Mouse (Mus musculus): ENCODE measurements around the gene Midn. TPM values are rescaled to one million over a fixed set of nuclear protein-coding genes. Genes with fewer than 3 reads are reported as not detected.
"Not testable (repeated sequence)": the region's sequence is repeated elsewhere in the genome, so short reads cannot be mapped to it uniquely, and the experiment has no call there.

Midn gene
- polyA plus RNA-seq, 1 experiment from 2014 or later: 18.6 TPM

DNA sequence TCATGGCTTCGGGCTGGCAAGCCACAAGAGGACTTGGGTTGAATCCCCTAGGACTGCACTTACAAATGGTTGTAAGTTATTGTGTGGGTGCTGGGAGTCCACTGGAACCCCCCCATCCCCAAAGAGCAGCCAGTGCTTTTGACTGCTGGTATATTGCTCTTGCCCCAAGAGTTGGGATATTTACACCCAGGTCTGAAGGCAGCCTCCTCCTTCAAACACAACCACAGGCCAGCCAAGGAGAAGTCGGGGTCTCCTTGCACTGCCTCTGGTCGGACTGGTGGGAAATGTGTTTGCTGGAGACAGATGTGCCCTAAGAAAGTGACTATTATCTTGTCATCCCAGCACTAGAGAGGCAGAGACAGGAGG is 14.2 kb downstream of the Midn start:
- no peak overlapping the region for H3K4me2 ChIP-seq
- no peak for ATAC-seq (ENCODE audit: borderline replicate concordance, extremely low read depth, low FRiP score, low TSS enrichment)
- H3K4me3 ChIP-seq: no peak overlapping the region
- no peaks in the 10 kb centered on the region for H3K9me3 ChIP-seq
- no peak overlapping the region for H3K9ac ChIP-seq
- H3K27ac ChIP-seq: peak overlapping the region; percentile 99
- peaks cover 90% of the 10 kb centered on the region for H3K4me1 ChIP-seq
- WGBS: 59% methylated on average over 3 of the region's 3 CpGs
- no peaks in the 10 kb centered on the region for H3K27me3 ChIP-seq
- H3K36me3 ChIP-seq: peaks cover 5% of the 10 kb centered on the region

DNA sequence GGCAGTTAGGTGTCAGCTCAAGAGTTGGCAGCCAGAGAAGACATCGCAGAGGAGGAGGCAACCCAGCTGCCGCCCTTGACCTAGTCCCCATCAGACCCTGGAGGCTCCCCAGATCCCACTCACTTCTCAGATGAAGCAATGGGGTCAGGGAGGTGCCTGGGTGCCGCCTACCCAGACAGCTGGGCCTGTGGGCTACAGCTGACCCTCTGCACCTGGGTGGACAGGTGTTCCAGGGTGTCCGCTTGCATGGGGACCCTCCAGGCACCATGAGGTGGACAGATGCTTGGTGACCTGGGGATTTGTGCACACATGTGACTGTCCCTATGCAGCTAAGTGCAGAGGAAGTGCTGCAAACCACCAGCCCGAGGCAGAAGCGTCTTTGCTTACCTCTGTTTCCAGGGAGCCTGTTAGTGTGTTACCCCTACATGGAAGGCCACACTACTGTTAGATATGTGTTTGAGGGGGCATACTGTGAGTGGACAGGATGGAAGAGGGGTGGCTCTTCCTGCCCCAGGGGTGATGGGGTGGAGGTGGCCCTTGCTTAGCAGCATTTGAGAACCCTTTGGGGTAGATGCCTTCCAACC is 14.7 kb downstream of the Midn start:
- H3K9ac ChIP-seq: no peak overlapping the region
- no peaks in the 10 kb centered on the region for H3K36me3 ChIP-seq
- no peaks in the 10 kb centered on the region for H3K9me3 ChIP-seq

DNA sequence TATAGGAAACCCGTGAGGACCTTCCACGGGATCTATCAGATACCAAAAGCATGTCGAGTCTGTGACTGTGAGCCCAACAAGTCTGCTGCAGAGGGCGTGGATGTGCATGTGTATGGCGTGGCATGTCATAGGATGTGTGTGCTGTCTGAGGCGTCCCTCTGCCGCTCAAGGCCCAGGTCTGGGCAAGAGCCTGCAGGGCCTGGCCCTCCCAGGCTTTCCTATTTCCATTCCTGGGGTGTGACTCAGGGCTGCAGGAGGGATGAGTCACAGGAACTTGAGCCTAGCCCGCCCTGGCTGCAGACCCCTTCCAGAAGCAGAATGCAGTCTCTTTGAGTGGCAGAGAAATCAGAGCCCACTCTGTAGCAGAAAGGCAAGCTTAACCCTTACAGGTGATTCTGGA is 15.6 kb downstream of the Midn start:
- Histone ChIP-seq H3K4me3 (no peak overlapping the region), H3K36me3 (no peaks in the 10 kb centered on the region), H3K9ac (no peak overlapping the region; the same call in 1 of the 2 replicates), H3K4me1 (peaks cover 79% of the 10 kb centered on the region), H3K27ac (no peak overlapping the region), H3K4me2 (peak overlapping the region; percentile 92; the same call in 1 of the 2 replicates), H3K27me3 (no peaks in the 10 kb centered on the region), H3K9me3 (no peaks in the 10 kb centered on the region)
- ATAC-seq (ENCODE audit: borderline replicate concordance, extremely low read depth, low FRiP score, low TSS enrichment): no peak
- 68% methylated on average over 8 of the region's 8 CpGs for WGBS

More for the DNA sequence above, 14.7 kb downstream of the Midn start:
- ATAC-seq (ENCODE audit: borderline replicate concordance, extremely low read depth, low FRiP score, low TSS enrichment): no peak
- Histone ChIP-seq H3K4me1 (peaks cover 85% of the 10 kb centered on the region), H3K27ac (peak overlapping the region; percentile 99), H3K4me3 (no peak overlapping the region), H3K4me2 (no peak overlapping the region), H3K27me3 (no peaks in the 10 kb centered on the region)
- 72% methylated on average over 6 of the region's 6 CpGs for WGBS

DNA sequence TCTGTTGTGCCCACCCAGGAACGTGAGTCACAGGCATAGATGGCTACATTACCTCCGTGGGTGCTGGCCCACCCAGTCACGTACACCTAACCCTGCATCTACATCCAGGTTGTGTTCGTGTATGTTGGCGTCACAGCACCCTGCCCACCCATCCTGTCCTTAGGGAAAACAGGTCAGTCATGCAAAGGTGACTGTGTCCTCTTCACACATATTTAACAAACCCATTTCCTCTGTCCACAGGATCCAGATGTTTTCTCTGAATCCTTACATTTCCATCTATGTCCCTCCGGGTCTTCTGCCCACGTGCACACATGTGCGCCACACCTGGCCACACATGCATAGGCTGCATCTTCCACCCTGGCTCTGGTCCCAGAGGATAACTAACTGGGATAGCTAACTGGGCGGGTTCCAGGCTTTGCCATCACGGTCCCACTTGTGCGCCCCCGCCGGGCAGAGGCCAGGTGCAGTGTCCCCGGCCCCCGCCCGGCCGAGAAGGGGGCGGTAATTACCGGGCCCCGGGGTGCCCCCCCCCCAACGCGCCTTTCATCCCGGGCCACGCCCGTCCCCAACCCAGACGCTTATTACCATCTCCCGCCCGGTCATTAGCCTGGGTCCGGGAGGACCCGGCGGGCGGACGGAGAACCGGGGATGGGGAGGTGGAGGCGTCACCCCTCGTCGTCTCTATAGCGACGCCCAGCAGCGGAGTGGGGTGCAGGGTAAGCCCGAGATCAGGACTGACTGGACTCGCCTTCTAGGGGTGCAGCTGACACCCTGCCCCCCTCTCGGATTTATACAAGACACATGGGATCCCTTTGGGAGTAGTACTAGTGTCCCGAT is 16.3 kb downstream of the Midn start:
- peak overlapping the region; percentile 43 for H3K4me3 ChIP-seq
- H3K27me3 ChIP-seq: no peaks in the 10 kb centered on the region
- peaks cover 79% of the 10 kb centered on the region for H3K4me1 ChIP-seq
- no peak for ATAC-seq (ENCODE audit: borderline replicate concordance, extremely low read depth, low FRiP score, low TSS enrichment)
- H3K9ac ChIP-seq: peak overlapping the region; percentile 40
- 8% methylated on average over 44 of the region's 44 CpGs for WGBS
- peak overlapping the region; percentile 92 for H3K4me2 ChIP-seq
- peak overlapping the region; percentile 54; the same call in 1 of the 2 replicates for H3K27ac ChIP-seq
- H3K36me3 ChIP-seq: no peaks in the 10 kb centered on the region
- H3K9me3 ChIP-seq: no peaks in the 10 kb centered on the region

DNA sequence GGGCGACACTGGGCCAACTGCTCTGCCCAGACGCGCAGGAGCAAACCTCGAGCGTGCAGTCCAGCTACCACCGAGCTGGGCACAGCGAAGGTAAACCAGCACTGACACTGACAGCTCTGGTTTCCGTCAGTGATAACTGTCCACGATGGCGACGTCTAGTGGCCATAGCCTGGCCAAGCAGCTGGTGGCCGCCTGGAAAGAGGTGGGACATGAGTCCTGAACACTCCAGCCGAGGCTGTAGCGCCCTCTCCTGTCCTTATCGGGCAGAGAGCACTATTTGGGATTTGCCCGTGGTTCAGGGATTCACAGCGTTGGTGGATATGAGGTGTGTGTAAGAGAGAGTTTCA is 16.9 kb downstream of the Midn start:
- WGBS: 0% methylated on average over 17 of the region's 17 CpGs
- Histone ChIP-seq H3K4me2 (peak overlapping the region; percentile 92), H3K4me3 (peak overlapping the region; percentile 43), H3K4me1 (peaks cover 82% of the 10 kb centered on the region), H3K9me3 (no peaks in the 10 kb centered on the region), H3K9ac (peak overlapping the region; percentile 40), H3K27ac (peak overlapping the region; percentile 54; the same call in 1 of the 2 replicates), H3K36me3 (peaks cover 4% of the 10 kb centered on the region), H3K27me3 (no peaks in the 10 kb centered on the region)
- ATAC-seq (ENCODE audit: borderline replicate concordance, extremely low read depth, low FRiP score, low TSS enrichment): peak; percentile 24

DNA sequence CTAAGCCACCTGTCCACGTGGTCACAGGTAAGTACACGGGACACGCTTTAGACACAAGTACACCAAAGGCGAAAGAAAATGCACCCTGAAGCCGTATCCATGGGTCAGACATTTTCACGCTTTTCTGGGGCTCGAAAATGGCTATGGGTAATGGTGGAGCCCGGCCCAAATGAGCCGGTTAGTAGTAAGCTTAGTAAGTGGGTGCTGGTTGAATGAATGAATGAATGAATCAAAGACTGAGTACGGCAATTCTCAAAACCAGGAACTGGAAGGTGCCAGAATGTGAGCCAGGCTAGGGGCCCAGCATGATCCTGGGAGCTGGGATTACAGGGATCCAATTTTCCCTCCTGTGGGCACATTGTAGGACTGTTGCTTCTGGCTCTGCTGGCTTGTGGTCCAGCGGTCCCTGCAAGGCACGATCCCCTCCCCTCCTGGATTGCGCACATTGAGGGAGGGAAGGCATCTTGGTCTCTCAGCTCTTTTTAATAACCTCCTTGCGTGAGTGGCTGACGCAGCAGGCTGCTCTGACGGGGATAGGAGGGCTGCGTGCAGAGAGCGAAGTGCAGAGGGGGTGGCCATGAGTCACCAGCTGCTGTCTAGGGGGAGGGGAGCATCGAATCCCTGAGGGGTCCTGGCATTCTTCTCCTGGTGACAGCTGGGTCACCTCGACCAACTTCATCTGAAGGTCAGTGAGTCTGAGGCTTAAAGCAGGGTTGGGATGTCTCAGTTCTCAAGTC is 17.5 kb downstream of the Midn start, which contains the start of gene Cirbp:
Gene Cirbp, plus strand, starts transcription at position 594 of the 737 bp plus-strand sequence.
- WGBS: 22% methylated on average over 20 of the region's 20 CpGs
- H3K9ac ChIP-seq: peak within 1 kb of the TSS; percentile 40
- peaks cover 77% of the 10 kb centered on the region for H3K4me1 ChIP-seq
- no peak for ATAC-seq (ENCODE audit: borderline replicate concordance, extremely low read depth, low FRiP score, low TSS enrichment)
- peak within 1 kb of the TSS; percentile 100 for H3K27ac ChIP-seq
- peak within 1 kb of the TSS; percentile 92 for H3K4me2 ChIP-seq
- no peaks in the 10 kb centered on the region for H3K9me3 ChIP-seq
- no peaks in the 10 kb centered on the region for H3K27me3 ChIP-seq
- H3K36me3 ChIP-seq: peaks cover 10% of the 10 kb centered on the region
- peak within 1 kb of the TSS; percentile 43 for H3K4me3 ChIP-seq

DNA sequence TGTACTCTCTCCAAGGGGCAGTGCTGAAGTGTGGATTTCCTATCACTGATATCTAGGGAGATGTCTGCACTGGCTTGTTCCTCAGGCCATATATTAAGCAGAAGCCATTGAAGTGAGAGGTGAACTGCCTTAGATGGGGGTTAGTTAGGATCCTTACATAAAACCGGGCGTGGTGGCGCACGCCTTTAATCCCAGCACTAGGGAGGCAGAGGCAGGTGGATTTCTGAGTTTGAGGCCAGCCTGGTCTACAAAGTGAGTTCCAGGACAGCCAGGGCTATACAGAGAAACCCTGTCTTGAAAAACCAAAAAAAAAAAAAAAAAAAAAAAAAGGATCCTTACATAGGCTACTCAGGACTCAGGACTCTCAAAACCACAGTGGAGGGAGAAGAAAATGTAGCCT is 18.1 kb downstream of the Midn start:
- WGBS: 85% methylated on average over 4 of the region's 4 CpGs
- not testable (repeated sequence) for H3K4me3 ChIP-seq; ATAC-seq (ENCODE audit: borderline replicate concordance, extremely low read depth, low FRiP score, low TSS enrichment); H3K27me3 ChIP-seq; H3K9me3 ChIP-seq
- Histone ChIP-seq H3K4me2 (peak overlapping the region; percentile 92; the same call in 1 of the 2 replicates), H3K4me1 (peaks cover 71% of the 10 kb centered on the region), H3K9ac (peak overlapping the region; percentile 8; the same call in 1 of the 2 replicates), H3K36me3 (peaks cover 15% of the 10 kb centered on the region), H3K27ac (peak overlapping the region; percentile 18)

DNA sequence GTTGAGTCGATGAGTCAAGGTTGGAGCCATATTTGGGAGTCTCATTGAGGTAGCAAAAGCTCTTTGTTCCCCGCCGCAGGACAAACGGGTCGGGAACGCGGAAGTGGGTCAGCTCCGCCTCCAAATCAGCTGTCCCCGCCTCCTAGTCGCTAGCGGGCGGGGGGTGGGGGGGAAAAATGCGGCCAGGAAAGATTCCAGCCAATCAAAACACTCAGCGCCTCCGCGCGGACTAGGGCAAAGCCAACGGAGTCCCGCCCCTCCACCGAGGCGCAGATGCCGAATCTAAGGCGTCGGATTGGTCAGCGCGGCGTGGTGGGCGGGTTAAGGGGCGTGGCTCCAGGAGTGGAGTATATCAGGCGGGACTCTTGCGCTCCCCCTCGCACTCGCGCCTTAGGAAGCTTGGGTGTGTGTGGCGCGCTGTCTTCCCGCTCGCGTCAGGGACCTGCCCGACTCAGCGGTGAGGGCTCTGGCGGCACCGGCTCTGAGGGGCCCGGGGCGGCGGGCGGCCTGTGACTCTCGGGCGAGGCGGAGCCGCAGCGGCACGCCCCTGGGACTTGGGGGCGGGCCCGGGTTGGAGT is 19.5 kb downstream of the Midn start:
- Histone ChIP-seq H3K4me2 (peak overlapping the region; percentile 62), H3K4me1 (peaks cover 68% of the 10 kb centered on the region), H3K36me3 (peaks cover 26% of the 10 kb centered on the region), H3K9me3 (no peaks in the 10 kb centered on the region), H3K9ac (peak overlapping the region; percentile 99), H3K27ac (peak overlapping the region; percentile 100), H3K4me3 (peak overlapping the region; percentile 84), H3K27me3 (no peaks in the 10 kb centered on the region)
- ATAC-seq (ENCODE audit: borderline replicate concordance, extremely low read depth, low FRiP score, low TSS enrichment): peak; percentile 92
- under 1% methylated on average over 42 of the region's 55 CpGs for WGBS

DNA sequence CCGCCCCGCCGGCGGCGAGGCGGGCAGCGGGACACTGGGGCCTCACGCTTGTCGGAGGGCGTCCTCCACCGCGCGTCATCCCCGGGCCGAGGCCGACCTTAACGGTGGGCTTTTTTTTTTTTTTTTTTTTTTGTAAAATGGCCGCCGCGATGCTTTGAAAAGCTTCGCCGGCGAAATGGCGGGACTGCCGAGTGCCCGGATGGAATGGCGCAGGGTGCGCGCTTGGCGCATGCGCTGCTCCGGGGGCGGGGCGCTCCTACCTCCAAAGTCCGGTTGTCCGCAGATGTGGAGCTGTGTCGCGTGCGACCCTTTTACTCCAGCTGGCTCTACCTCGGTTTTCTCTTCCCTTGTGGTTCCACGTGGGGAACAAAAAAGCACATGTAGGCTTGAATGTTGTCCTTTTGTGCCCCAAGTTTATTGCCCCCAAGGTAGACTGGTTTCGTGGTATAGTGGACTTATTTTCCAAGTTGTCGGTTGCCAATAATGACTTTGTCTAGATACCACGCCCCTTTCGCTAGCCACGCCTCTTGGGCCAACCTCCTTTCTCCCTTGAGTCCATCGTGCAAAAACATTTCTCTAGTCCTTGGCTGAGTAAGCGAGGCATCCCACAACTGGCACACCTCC is 20.1 kb downstream of the Midn start:
- Histone ChIP-seq H3K9ac (peak overlapping the region; percentile 99), H3K4me1 (peaks cover 64% of the 10 kb centered on the region), H3K27ac (peak overlapping the region; percentile 100), H3K36me3 (peaks cover 26% of the 10 kb centered on the region), H3K27me3 (no peaks in the 10 kb centered on the region), H3K9me3 (no peaks in the 10 kb centered on the region), H3K4me3 (peak overlapping the region; percentile 84), H3K4me2 (peak overlapping the region; percentile 62)
- ATAC-seq (ENCODE audit: borderline replicate concordance, extremely low read depth, low FRiP score, low TSS enrichment): peak; percentile 44
- WGBS: under 1% methylated on average over 47 of the region's 48 CpGs

DNA sequence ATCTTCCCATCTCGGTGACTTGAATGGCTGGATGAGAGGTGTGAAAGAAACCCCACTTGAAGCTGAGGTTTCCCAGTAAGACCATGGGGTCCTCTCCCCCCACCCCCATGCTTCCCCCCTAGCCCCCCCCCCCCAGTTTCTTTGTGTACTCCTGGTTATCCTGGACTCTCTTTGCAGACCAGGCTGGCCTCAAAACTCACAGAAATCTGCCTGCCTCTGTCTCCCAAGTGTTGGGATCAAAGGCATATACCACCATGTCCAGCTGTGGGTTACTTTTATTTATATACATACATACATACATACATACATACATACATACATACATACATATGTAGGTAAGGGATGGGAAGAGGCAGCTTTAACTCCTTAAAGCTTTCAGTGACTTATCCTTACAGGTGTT is 21.0 kb downstream of the Midn start:
- Histone ChIP-seq H3K4me1 (peaks cover 60% of the 10 kb centered on the region), H3K27ac (0 out of 2 replicates have a peak overlapping the region, but pooled peaks have one; percentile 100)

DNA sequence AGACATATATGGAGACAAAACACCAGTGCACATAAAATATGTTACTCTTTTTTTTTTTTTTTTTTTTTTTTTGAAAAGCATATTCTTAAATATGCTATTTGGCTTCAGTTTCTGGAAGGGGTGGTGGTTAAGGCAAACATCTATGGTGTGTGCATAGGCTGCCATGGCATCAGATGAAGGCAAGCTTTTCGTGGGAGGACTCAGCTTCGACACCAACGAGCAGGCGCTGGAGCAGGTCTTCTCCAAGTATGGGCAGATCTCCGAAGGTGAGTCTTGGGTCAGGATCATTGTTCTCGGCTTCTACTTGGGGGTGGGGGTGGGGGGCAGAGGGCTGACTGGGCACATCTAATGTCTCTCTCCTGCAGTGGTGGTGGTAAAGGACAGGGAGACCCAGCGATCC is 21.6 kb downstream of the Midn start:
- H3K9ac ChIP-seq: no peak overlapping the region

More for the DNA sequence above, 21.0 kb downstream of the Midn start:
- Histone ChIP-seq H3K9ac (peak overlapping the region; percentile 99), H3K9me3 (no peaks in the 10 kb centered on the region), H3K4me2 (peak overlapping the region; percentile 62), H3K27me3 (no peaks in the 10 kb centered on the region), H3K4me3 (peak overlapping the region; percentile 84), H3K36me3 (peaks cover 26% of the 10 kb centered on the region)
- no peak for ATAC-seq (ENCODE audit: borderline replicate concordance, extremely low read depth, low FRiP score, low TSS enrichment)
- 36% methylated on average over 1 of the region's 1 CpGs for WGBS

More for the DNA sequence above, 21.6 kb downstream of the Midn start:
- peaks cover 26% of the 10 kb centered on the region for H3K36me3 ChIP-seq
- peak overlapping the region; percentile 62; the same call in 1 of the 2 replicates for H3K4me2 ChIP-seq
- H3K4me1 ChIP-seq: peaks cover 54% of the 10 kb centered on the region
- no peak overlapping the region for H3K27ac ChIP-seq
- ATAC-seq (ENCODE audit: borderline replicate concordance, extremely low read depth, low FRiP score, low TSS enrichment): no peak
- no peaks in the 10 kb centered on the region for H3K27me3 ChIP-seq
- 87% methylated on average over 7 of the region's 7 CpGs for WGBS
- H3K9me3 ChIP-seq: no peaks in the 10 kb centered on the region
- H3K4me3 ChIP-seq: no peak overlapping the region

All from lung, embryonic 15.5 days (tissue).